In genomic region chr17:57214676-57215387, GRCm38 (mm10) we compare ENCODE assay signal across 9 mouse cellular contexts. TPM values are rescaled to one million over a fixed set of nuclear protein-coding genes. Genes with fewer than 3 reads are reported as not detected.
DNase-seq lines count a peak whose midpoint lies in the region; ATAC-seq and TF ChIP-seq lines count a peak whose summit lies in the region.
"Had no signal": no experiment of that assay in that cellular context is flagged by ENCODE, and none has a peak within 500 bp of the region (broad histone marks: within the 10 kb centered on the region; RNA-seq: fewer than 3 reads in every experiment).

No protein-coding gene starts in this region.

- no peak for DNase-seq in forebrain, embryonic 11.5 days (ENCODE audit: low spot score)
- DNase-seq in ES-E14 (ENCODE audit: low read depth, low spot score) = peak; percentile 25
- peak; percentile 10 for DNase-seq in forelimb bud, embryonic 11.5 days (ENCODE audit: low read depth, low spot score)
- DNase-seq in frontal cortex, postnatal 36 days (ENCODE audit: low spot score in 2 of 2) = no peak
- DNase-seq in thymus, adult 18-20 months = no peak
- no peak for DNase-seq in cerebellum, adult 8-10 months

- H3K9ac ChIP-seq in forebrain, embryonic 13.5 days = no peak overlapping the region
- no peak overlapping the region for H3K9ac ChIP-seq in forebrain, embryonic 11.5 days (ENCODE audit: low read length)
- no peak overlapping the region for H3K9ac ChIP-seq in ES-E14 (ENCODE audit: insufficient read depth, low read depth, low read length, poor library complexity, severe bottlenecking)
- H3K9ac ChIP-seq in midbrain, embryonic 15.5 days = no peak overlapping the region
- H3K9ac ChIP-seq: embryonic facial prominence, embryonic 15.5 days had no signal

- no peaks in the 10 kb centered on the region for H3K9me3 ChIP-seq in forebrain, embryonic 13.5 days (replicated peaks)
- no peaks in the 10 kb centered on the region for H3K9me3 ChIP-seq in forebrain, embryonic 11.5 days (ENCODE audit: control insufficient read depth, low read length)
- H3K9me3 ChIP-seq in ES-E14 (ENCODE audit: control insufficient read depth, insufficient read depth, low read depth, low read length) = no peaks in the 10 kb centered on the region
- no peaks in the 10 kb centered on the region for H3K9me3 ChIP-seq in midbrain, embryonic 15.5 days
- H3K9me3 ChIP-seq: embryonic facial prominence, embryonic 15.5 days had no signal

- H3K4me2 ChIP-seq in forebrain, embryonic 13.5 days = 0 out of 2 replicates have a peak overlapping the region, but pooled peaks have one; percentile 2
- H3K4me2 ChIP-seq in forebrain, embryonic 11.5 days (ENCODE audit: low read depth, low read length, severe bottlenecking) = no peak overlapping the region
- peak overlapping the region; percentile 37 for H3K4me2 ChIP-seq in midbrain, embryonic 15.5 days
- H3K4me2 ChIP-seq: embryonic facial prominence, embryonic 15.5 days had no signal

- no peak overlapping the region for H3K4me3 ChIP-seq in forebrain, embryonic 13.5 days
- no peak overlapping the region for H3K4me3 ChIP-seq in forebrain, embryonic 11.5 days (ENCODE audit: low read depth, low read length)
- 0 out of 4 replicates have a peak overlapping the region, but pooled peaks of 1 of the 2 experiments have one; percentile 27 for H3K4me3 ChIP-seq in ES-E14 (ENCODE audit: insufficient read depth in 1 of 2, low read depth in 1 of 2, low read length in 2 of 2, poor library complexity in 1 of 2, severe bottlenecking in 1 of 2)
- H3K4me3 ChIP-seq in midbrain, embryonic 15.5 days = peak overlapping the region; percentile 17; the same call in 1 of the 2 replicates
- H3K4me3 ChIP-seq: embryonic facial prominence, embryonic 15.5 days had no signal

- peak; percentile 71 for ATAC-seq in forebrain, embryonic 13.5 days
- no peak for ATAC-seq in forebrain, embryonic 11.5 days (replicated peaks; ENCODE audit: low FRiP score)
- peak; percentile 93 for ATAC-seq in midbrain, embryonic 15.5 days (replicated peaks)

- H3K36me3 ChIP-seq in forebrain, embryonic 13.5 days (ENCODE audit: poor library complexity, severe bottlenecking) = no peaks in the 10 kb centered on the region
- no peaks in the 10 kb centered on the region for H3K36me3 ChIP-seq in forebrain, embryonic 11.5 days (ENCODE audit: control insufficient read depth, insufficient read depth, low read length)
- no peaks in the 10 kb centered on the region for H3K36me3 ChIP-seq in ES-E14 (ENCODE audit: control insufficient read depth, insufficient read depth, low read length, poor library complexity, severe bottlenecking)
- no peaks in the 10 kb centered on the region for H3K36me3 ChIP-seq in midbrain, embryonic 15.5 days (replicated peaks)
- H3K36me3 ChIP-seq: embryonic facial prominence, embryonic 15.5 days had no signal

- no peak overlapping the region for H3K27ac ChIP-seq in forebrain, embryonic 13.5 days
- H3K27ac ChIP-seq in forebrain, embryonic 11.5 days (ENCODE audit: low read depth, low read length) = no peak overlapping the region
- H3K27ac ChIP-seq in ES-E14 (ENCODE audit: insufficient read depth, low read depth, low read length, poor library complexity, severe bottlenecking) = no peak overlapping the region
- 0 out of 2 replicates have a peak overlapping the region, but pooled peaks have one; percentile 34 for H3K27ac ChIP-seq in midbrain, embryonic 15.5 days
- H3K27ac ChIP-seq: embryonic facial prominence, embryonic 15.5 days had no signal

- 50% methylated on average over 13 of the region's 13 CpGs for WGBS in forebrain, embryonic 13.5 days
- 51% methylated on average over 13 of the region's 13 CpGs for WGBS in forebrain, embryonic 11.5 days
- 48% methylated on average over 13 of the region's 13 CpGs for WGBS in midbrain, embryonic 15.5 days

- H3K27me3 ChIP-seq in forebrain, embryonic 13.5 days = 0 out of 2 replicates have a peak, but pooled peaks cover 3% of the 10 kb centered on the region
- no peaks in the 10 kb centered on the region for H3K27me3 ChIP-seq in forebrain, embryonic 11.5 days (ENCODE audit: control insufficient read depth, insufficient read depth, low read length)
- no peaks in the 10 kb centered on the region for H3K27me3 ChIP-seq in midbrain, embryonic 15.5 days (replicated peaks)
- H3K27me3 ChIP-seq: embryonic facial prominence, embryonic 15.5 days had no signal

- in situ Hi-C loops in ES-E14 (cut with MboI; ENCODE audit: low sequenced_read_pairs in 2 of 2, unreplicated experiment in 2 of 2) = loop anchor here in 1 of 2 experiments (10.0 kb wide), 1 partner anchor 120 kb away; no protein-coding TSS in a partner anchor

- H3K4me1 ChIP-seq in forebrain, embryonic 13.5 days = no peaks in the 10 kb centered on the region
- no peaks in the 10 kb centered on the region for H3K4me1 ChIP-seq in forebrain, embryonic 11.5 days (replicated peaks; ENCODE audit: control insufficient read depth, insufficient read depth, low read length)
- peaks cover 0 to 6% of the 10 kb centered on the region in 2 experiments; a peak in 1 of 4 replicates for H3K4me1 ChIP-seq in ES-E14 (ENCODE audit: control insufficient read depth in 2 of 2, insufficient read depth in 2 of 2, low read length in 2 of 2, poor library complexity in 1 of 2)
- peaks cover 6% of the 10 kb centered on the region; the same call in 1 of the 2 replicates for H3K4me1 ChIP-seq in midbrain, embryonic 15.5 days
- H3K4me1 ChIP-seq: embryonic facial prominence, embryonic 15.5 days had no signal

TF ChIP-seq in ES-E14, 5 proteins besides CTCF, POLR2A, EP300 and RAD21:
- TF ChIP-seq MAFK (IDR thresholded peaks at IDR 0.05; ENCODE audit: insufficient read depth, low read depth, low read length) (no peak), HCFC1 (IDR thresholded peaks at IDR 0.05; ENCODE audit: borderline replicate concordance, insufficient read depth, low read length) (no peak), ZC3H11A (IDR thresholded peaks at IDR 0.05; ENCODE audit: borderline replicate concordance, low read depth, low read length) (no peak), CHD2 (IDR thresholded peaks at IDR 0.05; ENCODE audit: low read depth, low read length) (peak; percentile 87)

RNA-seq across cellular contexts. Expression of gene C3, which starts 13.1 kb away (rescaled TPM):
- 0.18 and 0.53 TPM in 2 replicates for polyA plus RNA-seq in forebrain, embryonic 13.5 days (2015; fragmentation: Nextera tagmentation; extraction: Ambion mirVana)
- polyA plus RNA-seq in forebrain, embryonic 11.5 days (2014; fragmentation: Nextera tagmentation; extraction: Ambion mirVana) = not detected in 2 replicates
- 0.22 and 0.37 TPM in 2 replicates for total RNA-seq in ES-E14 (2012; rRNA removed)
- polyA plus RNA-seq in midbrain, embryonic 15.5 days (2015; fragmentation: Nextera tagmentation; extraction: Ambion mirVana) = 2.2 TPM in 2 replicates

RNA-seq across cellular contexts. Expression of gene Tnfsf14, which starts 20.9 kb away (rescaled TPM):
- polyA plus RNA-seq in forebrain, embryonic 13.5 days (2015; fragmentation: Nextera tagmentation; extraction: Ambion mirVana) = not detected in 2 replicates
- polyA plus RNA-seq in forebrain, embryonic 11.5 days (2014; fragmentation: Nextera tagmentation; extraction: Ambion mirVana) = 0.13 and 0.19 TPM in 2 replicates
- 0.13 TPM in 1 of 2 replicates, not detected in the other for total RNA-seq in ES-E14 (2012; rRNA removed)
- not detected in 2 replicates for polyA plus RNA-seq in midbrain, embryonic 15.5 days (2015; fragmentation: Nextera tagmentation; extraction: Ambion mirVana)

RNA-seq across cellular contexts. Expression of gene Gpr108, which starts 33.4 kb away (rescaled TPM):
- polyA plus RNA-seq in forebrain, embryonic 13.5 days (2015; fragmentation: Nextera tagmentation; extraction: Ambion mirVana) = 17.8 and 20.7 TPM in 2 replicates
- 22.3 and 22.8 TPM in 2 replicates for polyA plus RNA-seq in forebrain, embryonic 11.5 days (2014; fragmentation: Nextera tagmentation; extraction: Ambion mirVana)
- 25.0 and 32.8 TPM in 2 replicates for total RNA-seq in ES-E14 (2012; rRNA removed)
- 22.7 and 23.1 TPM in 2 replicates for polyA plus RNA-seq in midbrain, embryonic 15.5 days (2015; fragmentation: Nextera tagmentation; extraction: Ambion mirVana)

RNA-seq across cellular contexts. Expression of gene Trip10, which starts 34.4 kb away (rescaled TPM):
- polyA plus RNA-seq in forebrain, embryonic 13.5 days (2015; fragmentation: Nextera tagmentation; extraction: Ambion mirVana) = 18.7 and 21.7 TPM in 2 replicates
- 31.1 and 32.5 TPM in 2 replicates for polyA plus RNA-seq in forebrain, embryonic 11.5 days (2014; fragmentation: Nextera tagmentation; extraction: Ambion mirVana)
- total RNA-seq in ES-E14 (2012; rRNA removed) = 40.6 and 45.5 TPM in 2 replicates
- 9.6 and 10.5 TPM in 2 replicates for polyA plus RNA-seq in midbrain, embryonic 15.5 days (2015; fragmentation: Nextera tagmentation; extraction: Ambion mirVana)

Comparison
In these comparisons a context has a peak if more than half of its experiments do, and no peak if none do; other contexts are left out.
1. DNase-seq: peak in ES-E14 (single experiment) and forelimb bud, embryonic 11.5 days (single experiment); none in forebrain, embryonic 11.5 days (single experiment), frontal cortex, postnatal 36 days (0 of 2), thymus, adult 18-20 months (0 of 2) and cerebellum, adult 8-10 months (single experiment).